Mouse (Mus musculus) neural tube, embryonic 12.5 days (tissue): ENCODE data around the gene Psma1. TPM values are rescaled to one million over a fixed set of nuclear protein-coding genes. Genes with fewer than 3 reads are reported as not detected.

Experiments used
- ATAC-seq: fragments of 200-750 bp; cut with Nextera tagmentation; 2 replicates; pipeline ENCODE4 v1.8.0; 2017; ENCODE audit warnings: low read depth, mild to moderate bottlenecking, moderate TSS enrichment, moderate library complexity; ENCODE audit not compliant: low FRiP score
- H3K27ac ChIP-seq: fragments of 300-500 bp; sonication (generic); 2 replicates; pipeline ENCODE4 v1.5.1; 2016
- H3K27me3 ChIP-seq: fragments of 300-500 bp; sonication (generic); replicated peaks from 2 replicates; pipeline ENCODE4 v1.6.1; 2016; ENCODE audit warnings: mild to moderate bottlenecking
- H3K36me3 ChIP-seq: fragments of 300-500 bp; sonication (generic); 2 replicates; pipeline ENCODE4 v1.6.1; 2016; ENCODE audit warnings: mild to moderate bottlenecking
- H3K4me1 ChIP-seq: fragments of 300-500 bp; sonication (generic); 2 replicates; pipeline ENCODE4 v1.6.1; 2016
- H3K4me2 ChIP-seq: fragments of 300-500 bp; sonication (generic); replicated peaks from 2 replicates; pipeline ENCODE4 v1.6.1; 2016; ENCODE audit warnings: mild to moderate bottlenecking
- H3K4me3 ChIP-seq: fragments of 300-500 bp; sonication (generic); 2 replicates; pipeline ENCODE4 v1.5.1; 2016
- H3K9ac ChIP-seq: fragments of 300-500 bp; sonication (generic); 2 replicates; pipeline ENCODE4 v1.6.1; 2016; ENCODE audit warnings: mild to moderate bottlenecking
- H3K9me3 ChIP-seq: fragments of 300-500 bp; sonication (generic); 2 replicates; pipeline ENCODE4 v1.6.1; 2016; ENCODE audit warnings: mild to moderate bottlenecking
- WGBS: fragments of 180-500 bp; shearing (Covaris S2); methylation state at CpG from one replicate; pipeline ENCODE4 v1.1.7; 2016; 5-methylcytosine and 5-hydroxymethylcytosine counted together
- polyA plus RNA-seq: library from polyadenylated mRNA; unstranded; fragments of >200 nt; fragmentation: Nextera tagmentation; extraction: Ambion mirVana; gene quantifications from 2 replicates; pipeline ENCODE4 v1.2.1, GENCODE M21; 2016

The Psma1 gene
- polyA plus RNA-seq, 1 experiment from 2014 or later = 370 TPM

DNA sequence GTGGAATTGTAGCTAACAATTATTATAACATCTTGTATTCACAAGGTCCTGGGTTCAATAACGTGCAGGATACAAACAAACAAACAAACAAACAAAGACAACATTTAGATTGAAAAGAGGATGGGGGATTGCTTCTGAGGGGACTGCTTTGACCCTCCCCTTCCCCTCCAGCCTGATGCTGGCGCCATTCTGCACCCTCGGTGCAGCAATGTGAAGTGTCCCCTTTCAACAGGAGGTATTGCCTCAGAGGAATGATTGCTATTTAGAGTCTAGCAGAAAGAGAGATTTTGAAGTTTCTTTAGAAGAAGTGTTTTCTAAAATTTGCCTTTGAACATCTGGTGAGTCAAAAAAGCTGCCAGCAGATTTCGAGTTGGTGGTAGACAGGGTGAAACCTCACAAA, 23.3 kb upstream of the Psma1 start:
- Histone ChIP-seq H3K4me3 (no peak overlapping the region), H3K36me3 (no peaks in the 10 kb centered on the region), H3K4me2 (no peak overlapping the region), H3K27ac (no peak overlapping the region), H3K9me3 (no peaks in the 10 kb centered on the region), H3K9ac (no peak overlapping the region), H3K4me1 (no peaks in the 10 kb centered on the region), H3K27me3 (no peaks in the 10 kb centered on the region)
- no peak for ATAC-seq
- 73% methylated on average over 4 of the region's 4 CpGs for WGBS

- Histone ChIP-seq H3K4me2 (no peak overlapping the region), H3K36me3 (no peaks in the 10 kb centered on the region), H3K4me3 (no peak overlapping the region), H3K9me3 (no peaks in the 10 kb centered on the region), H3K27ac (no peak overlapping the region), H3K9ac (no peak overlapping the region), H3K27me3 (no peaks in the 10 kb centered on the region), H3K4me1 (no peaks in the 10 kb centered on the region)
- ATAC-seq = no peak
- WGBS = 90% methylated on average over 5 of the region's 5 CpGs
Observed at GRCm38 (mm10) chr7:114294698-114295097, 18.8 kb upstream of the Psma1 start.

DNA sequence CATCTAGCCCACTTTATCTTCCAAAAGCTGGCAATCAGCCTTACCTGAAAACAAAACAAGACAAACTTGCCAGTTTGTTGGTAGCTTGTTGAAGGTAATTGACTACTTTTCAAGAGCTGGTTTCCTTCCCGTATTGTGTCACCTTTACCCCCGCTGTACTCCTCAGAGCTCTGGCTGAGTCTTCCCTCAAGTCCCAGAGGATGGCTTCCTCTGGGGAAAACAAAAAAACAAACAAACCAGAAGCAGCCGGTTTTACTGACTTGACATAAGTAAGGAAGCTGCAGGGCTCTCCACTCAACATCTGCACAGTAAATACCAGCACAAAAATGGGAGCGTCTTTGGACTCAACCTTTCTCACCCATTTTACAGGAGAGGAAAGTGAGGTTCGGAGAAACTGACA, 18.0 kb upstream of the Psma1 start:
- H3K4me2 ChIP-seq = no peak overlapping the region
- 86% methylated on average over 5 of the region's 5 CpGs for WGBS

GRCm38 (mm10) chr7:114292501-114292971, 16.6 kb upstream of the Psma1 start:
- H3K9ac ChIP-seq = 0 out of 2 replicates have a peak overlapping the region, but pooled peaks have one; percentile 13
- H3K9me3 ChIP-seq = no peaks in the 10 kb centered on the region
- no peaks in the 10 kb centered on the region for H3K36me3 ChIP-seq
- no peak for ATAC-seq
- H3K4me1 ChIP-seq = no peaks in the 10 kb centered on the region
- H3K27ac ChIP-seq = no peak overlapping the region
- H3K4me2 ChIP-seq = peak overlapping the region; percentile 37
- no peak overlapping the region for H3K4me3 ChIP-seq
- H3K27me3 ChIP-seq = no peaks in the 10 kb centered on the region
- 22% methylated on average over 12 of the region's 12 CpGs for WGBS

More for the DNA sequence above, 18.0 kb upstream of the Psma1 start:
- no peaks in the 10 kb centered on the region for H3K9me3 ChIP-seq
- no peaks in the 10 kb centered on the region for H3K4me1 ChIP-seq
- H3K4me3 ChIP-seq = no peak overlapping the region
- no peak overlapping the region for H3K27ac ChIP-seq
- H3K9ac ChIP-seq = no peak overlapping the region
- no peaks in the 10 kb centered on the region for H3K27me3 ChIP-seq
- no peak for ATAC-seq
- H3K36me3 ChIP-seq = no peaks in the 10 kb centered on the region

DNA sequence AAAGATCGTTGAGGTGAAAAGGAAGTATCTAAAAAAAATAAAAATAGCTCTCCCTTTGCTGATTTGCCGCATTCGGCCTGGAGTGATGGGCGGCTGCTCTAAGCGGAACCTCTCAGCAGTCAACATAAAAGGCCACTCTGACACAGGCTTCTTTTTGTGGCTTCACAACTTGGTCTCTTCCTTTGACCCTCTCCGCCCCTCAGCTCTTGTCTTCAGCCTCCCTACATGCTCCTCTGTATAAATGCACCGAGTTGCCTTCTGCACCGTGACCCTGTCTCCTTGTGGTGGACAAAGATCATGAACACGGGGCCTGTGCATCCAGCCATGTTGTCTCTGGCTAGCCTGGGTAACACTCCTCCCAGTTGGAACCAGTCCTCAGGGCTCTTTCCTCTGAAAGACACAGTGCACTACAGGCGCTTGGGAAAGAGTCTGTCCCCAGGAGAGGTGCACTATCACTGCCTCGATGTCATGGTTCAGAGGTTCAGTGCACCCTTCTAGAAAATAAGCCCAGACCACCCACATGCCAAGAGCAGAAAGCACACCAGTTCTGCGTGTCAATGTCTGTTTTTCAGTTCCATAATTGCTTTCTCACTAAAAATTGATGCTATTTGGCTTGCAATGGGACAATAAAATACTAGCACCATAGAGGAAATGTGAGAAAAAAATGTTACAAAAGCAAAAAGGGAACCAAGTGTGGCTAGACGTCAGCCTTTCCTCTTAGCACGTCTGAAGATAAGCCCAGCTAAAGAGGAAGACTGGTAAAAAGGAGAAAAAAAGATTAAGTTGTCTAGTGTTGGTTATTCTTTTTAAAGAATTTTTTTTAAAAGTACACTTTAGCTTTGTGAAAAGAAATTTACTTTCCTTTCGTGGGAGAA, 15.8 kb upstream of the Psma1 start:
- H3K27me3 ChIP-seq = no peaks in the 10 kb centered on the region
- ATAC-seq = no peak
- H3K4me3 ChIP-seq = no peak overlapping the region
- WGBS = 46% methylated on average over 15 of the region's 15 CpGs
- H3K4me2 ChIP-seq = no peak overlapping the region
- H3K9me3 ChIP-seq = no peaks in the 10 kb centered on the region
- H3K9ac ChIP-seq = no peak overlapping the region
- H3K36me3 ChIP-seq = no peaks in the 10 kb centered on the region
- no peaks in the 10 kb centered on the region for H3K4me1 ChIP-seq
- no peak overlapping the region for H3K27ac ChIP-seq

DNA sequence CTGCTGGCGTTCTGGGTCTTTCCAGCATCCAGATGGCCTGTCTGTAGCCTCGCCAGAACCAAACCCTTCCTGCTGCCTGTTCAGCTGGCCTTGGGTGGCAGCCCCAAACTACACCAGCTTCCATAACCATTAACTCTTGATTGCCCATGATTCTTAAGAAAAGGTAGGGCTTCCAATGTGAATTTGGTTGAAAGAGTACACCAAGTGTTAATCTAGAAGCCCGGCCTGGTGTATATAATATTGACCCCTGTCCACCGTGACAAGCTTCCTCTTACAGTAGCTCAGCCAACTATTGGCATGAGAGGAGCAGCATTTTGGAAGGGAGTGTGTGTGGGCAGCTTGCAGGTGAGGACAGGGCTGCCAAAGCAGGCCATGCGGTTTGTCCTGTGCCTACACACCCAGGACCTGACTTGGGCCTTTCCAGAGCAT, 14.2 kb upstream of the Psma1 start:
- Histone ChIP-seq H3K27ac (no peak overlapping the region), H3K4me3 (no peak overlapping the region), H3K36me3 (no peaks in the 10 kb centered on the region), H3K9ac (no peak overlapping the region), H3K4me2 (no peak overlapping the region), H3K27me3 (no peaks in the 10 kb centered on the region), H3K9me3 (no peaks in the 10 kb centered on the region), H3K4me1 (no peaks in the 10 kb centered on the region)
- ATAC-seq = no peak
- 74% methylated on average over 5 of the region's 5 CpGs for WGBS

DNA sequence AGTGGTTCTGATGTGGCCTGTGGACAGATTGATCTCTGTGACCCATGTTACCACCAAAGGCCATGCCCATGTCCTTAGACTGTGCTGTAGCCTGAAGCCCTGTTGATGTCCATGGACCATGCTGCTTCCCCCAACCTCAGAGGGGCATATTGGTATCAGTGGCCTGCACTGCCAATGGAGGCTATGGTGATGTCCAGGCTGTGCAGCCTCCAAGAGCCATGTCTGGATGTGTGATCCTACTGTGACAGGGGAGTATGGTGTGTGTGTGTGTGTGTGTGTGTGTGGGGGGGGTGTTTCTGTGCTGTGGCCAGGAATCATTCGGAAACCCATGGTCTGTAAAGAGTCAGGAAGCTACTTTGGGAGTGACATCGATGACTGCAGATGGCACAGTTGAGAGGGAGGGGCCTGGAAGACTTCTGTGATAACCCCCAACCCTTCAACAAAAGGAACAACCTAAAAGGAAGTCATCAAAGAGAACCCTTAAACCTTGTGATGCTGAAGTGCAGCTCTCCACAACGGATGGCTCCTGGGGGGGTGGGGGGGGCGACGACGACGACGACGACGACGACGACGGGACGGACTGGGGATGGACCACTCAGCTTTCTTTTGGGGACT, 8.5 kb upstream of the Psma1 start:
- Histone ChIP-seq H3K27ac (no peak overlapping the region), H3K27me3 (no peaks in the 10 kb centered on the region), H3K4me1 (no peaks in the 10 kb centered on the region), H3K9ac (no peak overlapping the region), H3K9me3 (no peaks in the 10 kb centered on the region), H3K36me3 (no peaks in the 10 kb centered on the region), H3K4me3 (no peak overlapping the region), H3K4me2 (no peak overlapping the region)
- 91% methylated on average over 14 of the region's 14 CpGs for WGBS
- ATAC-seq = no peak

- H3K4me1 ChIP-seq = no peaks in the 10 kb centered on the region
- no peaks in the 10 kb centered on the region for H3K36me3 ChIP-seq
- no peak for ATAC-seq
- no peaks in the 10 kb centered on the region for H3K9me3 ChIP-seq
- no peak overlapping the region for H3K4me3 ChIP-seq
- 74% methylated on average over 9 of the region's 9 CpGs for WGBS
- no peak overlapping the region for H3K9ac ChIP-seq
- H3K27me3 ChIP-seq = no peaks in the 10 kb centered on the region
- no peak overlapping the region for H3K4me2 ChIP-seq
- no peak overlapping the region for H3K27ac ChIP-seq
Observed at GRCm38 (mm10) chr7:114283006-114283405, 7.1 kb upstream of the Psma1 start.

GRCm38 (mm10) chr7:114281671-114282070, 5.8 kb upstream of the Psma1 start:
- no peak overlapping the region for H3K4me2 ChIP-seq
- no peaks in the 10 kb centered on the region for H3K36me3 ChIP-seq
- H3K27ac ChIP-seq = no peak overlapping the region
- 62% methylated on average over 3 of the region's 3 CpGs for WGBS
- no peak for ATAC-seq
- H3K4me3 ChIP-seq = no peak overlapping the region
- no peak overlapping the region for H3K9ac ChIP-seq
- H3K9me3 ChIP-seq = no peaks in the 10 kb centered on the region
- H3K27me3 ChIP-seq = no peaks in the 10 kb centered on the region
- no peaks in the 10 kb centered on the region for H3K4me1 ChIP-seq

DNA sequence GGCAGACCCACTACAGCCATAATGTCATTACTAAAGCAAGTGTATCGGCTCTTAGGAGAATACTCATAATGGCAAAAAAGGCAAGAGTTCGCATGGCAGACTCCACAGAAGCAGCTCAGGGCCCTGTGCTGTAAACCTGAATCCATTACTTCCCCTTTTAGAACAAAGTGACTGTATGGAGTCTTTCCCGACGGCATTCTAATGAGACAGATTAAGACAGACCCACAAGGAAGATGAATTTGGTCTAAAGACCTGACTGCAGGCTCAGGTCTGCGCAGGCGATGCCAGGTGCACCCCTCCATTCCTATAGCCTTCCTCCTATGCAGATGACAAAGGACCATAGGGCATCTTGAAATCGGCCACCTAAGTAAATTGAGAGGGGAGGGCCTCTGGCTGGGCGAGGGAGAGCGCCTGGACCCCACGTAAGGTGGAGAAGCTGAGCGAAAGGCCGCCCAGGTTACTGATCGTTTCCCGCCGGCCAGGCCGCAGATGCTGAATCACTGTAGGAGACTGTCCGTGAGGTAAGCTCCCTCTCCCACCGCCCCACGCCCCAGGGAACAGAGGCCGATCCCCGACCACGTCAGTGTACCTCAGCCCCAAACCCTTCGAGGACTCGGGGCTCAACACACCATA, 430 bp downstream of the Psma1 start:
- WGBS = 2% methylated on average over 24 of the region's 24 CpGs
- H3K36me3 ChIP-seq = peaks cover 19% of the 10 kb centered on the region
- peak; percentile 91 for ATAC-seq
- H3K9me3 ChIP-seq = no peaks in the 10 kb centered on the region
- H3K4me2 ChIP-seq = peak overlapping the region; percentile 87
- peaks cover 4% of the 10 kb centered on the region; the same call in 1 of the 2 replicates for H3K4me1 ChIP-seq
- H3K4me3 ChIP-seq = peak overlapping the region; percentile 93
- H3K27ac ChIP-seq = no peak overlapping the region
- no peaks in the 10 kb centered on the region for H3K27me3 ChIP-seq
- H3K9ac ChIP-seq = peak overlapping the region; percentile 91

GRCm38 (mm10) chr7:114268446-114268845, 7.5 kb downstream of the Psma1 start:
- whole genome bisulfite sequencing = 95% methylated on average over 5 of the region's 5 CpGs
- Histone ChIP-seq H3K9ac (no peak overlapping the region), H3K36me3 (peaks cover 79% of the 10 kb centered on the region), H3K4me2 (no peak overlapping the region), H3K27me3 (no peaks in the 10 kb centered on the region), H3K4me1 (no peaks in the 10 kb centered on the region), H3K9me3 (peaks cover under 1% of the 10 kb centered on the region; the same call in 1 of the 2 replicates), H3K4me3 (no peak overlapping the region), H3K27ac (no peak overlapping the region)
- ATAC-seq = no peak
